Mouse (Mus musculus): ENCODE data around the gene Vax2. TPM values are rescaled to one million over a fixed set of nuclear protein-coding genes. Genes with fewer than 3 reads are reported as not detected.

Gene Vax2
- polyA plus RNA-seq, 1 experiment from 2014 or later = not detected

DNA sequence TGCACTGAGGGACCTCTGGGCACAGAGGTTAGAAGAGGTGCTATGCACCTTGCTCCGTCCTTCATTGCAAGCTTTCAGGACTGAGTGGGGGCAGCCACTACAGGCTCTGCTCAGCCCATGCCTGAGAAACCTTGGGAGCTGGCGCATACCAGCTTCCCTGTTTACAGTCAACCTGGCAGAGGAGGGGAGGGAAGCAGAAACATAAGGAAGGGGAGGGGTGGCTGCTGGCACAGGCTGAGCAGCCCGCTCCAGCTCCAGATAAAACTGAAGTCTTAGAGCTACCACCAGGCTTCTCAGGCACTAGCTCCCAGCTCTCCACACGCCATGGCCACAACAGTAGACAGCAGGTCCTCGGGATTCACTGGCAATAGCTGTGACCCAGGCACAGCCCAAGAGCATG, 31.7 kb downstream of the Vax2 start, which contains the start of gene Atp6v1b1:
Gene Atp6v1b1, plus strand, starts transcription at position 230 of the 400 bp plus-strand sequence.
- no peaks in the 10 kb centered on the region for H3K27me3 ChIP-seq (ENCODE audit: insufficient read depth, low read length)
- H3K9ac ChIP-seq = no peak within 1 kb of the TSS
- H3K9me3 ChIP-seq (ENCODE audit: low read depth, low read length) = no peaks in the 10 kb centered on the region
- TF ChIP-seq CTCF (IDR thresholded peaks at IDR 0.05; ENCODE audit: low read depth) = no peak
- H3K4me2 ChIP-seq = no peak within 1 kb of the TSS
- ATAC-seq (ENCODE audit: insufficient read depth) (no peak), DNase-seq (no peak)
- H3K4me3 ChIP-seq (ENCODE audit: low read depth, low read length) = no peak within 1 kb of the TSS
- H3K4me1 ChIP-seq (ENCODE audit: insufficient read depth) = no peaks in the 10 kb centered on the region
- no peaks in the 10 kb centered on the region for H3K36me3 ChIP-seq (ENCODE audit: insufficient read depth)
- H3K27ac ChIP-seq (ENCODE audit: low read depth) = no peak within 1 kb of the TSS
- WGBS = 53% methylated on average over 5 of the region's 5 CpGs

DNA sequence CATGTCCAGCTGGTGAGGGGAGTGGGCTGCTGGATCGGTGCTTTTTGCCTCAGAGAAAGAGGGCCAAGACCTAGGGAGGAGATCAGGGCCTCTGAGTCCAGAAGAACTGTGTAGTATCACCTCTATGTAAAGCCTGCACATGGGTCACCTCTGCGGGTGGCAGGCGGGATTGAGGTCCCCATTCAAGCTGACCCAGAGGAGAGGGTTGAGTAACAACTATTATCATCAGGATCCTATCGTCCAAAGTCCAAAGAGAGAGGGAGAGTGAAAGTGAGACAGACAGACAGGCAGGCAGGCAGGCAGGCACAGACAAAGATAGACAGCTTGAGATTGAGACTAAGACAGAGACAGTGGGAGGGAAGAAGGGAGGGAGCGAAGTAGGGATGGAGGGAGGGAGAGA, 32.1 kb downstream of the Vax2 start:
- TF ChIP-seq CTCF (IDR thresholded peaks at IDR 0.05; ENCODE audit: low read depth) = no peak
- Histone ChIP-seq H3K9ac (no peak overlapping the region), H3K4me1 (ENCODE audit: insufficient read depth) (no peaks in the 10 kb centered on the region), H3K9me3 (ENCODE audit: low read depth, low read length) (no peaks in the 10 kb centered on the region), H3K27ac (ENCODE audit: low read depth) (no peak overlapping the region), H3K27me3 (ENCODE audit: insufficient read depth, low read length) (no peaks in the 10 kb centered on the region), H3K4me2 (no peak overlapping the region), H3K36me3 (ENCODE audit: insufficient read depth) (no peaks in the 10 kb centered on the region), H3K4me3 (ENCODE audit: low read depth, low read length) (no peak overlapping the region)
- 62% methylated on average over 5 of the region's 5 CpGs for WGBS
- DNase-seq = no peak
- no peak for ATAC-seq (ENCODE audit: insufficient read depth)

DNA sequence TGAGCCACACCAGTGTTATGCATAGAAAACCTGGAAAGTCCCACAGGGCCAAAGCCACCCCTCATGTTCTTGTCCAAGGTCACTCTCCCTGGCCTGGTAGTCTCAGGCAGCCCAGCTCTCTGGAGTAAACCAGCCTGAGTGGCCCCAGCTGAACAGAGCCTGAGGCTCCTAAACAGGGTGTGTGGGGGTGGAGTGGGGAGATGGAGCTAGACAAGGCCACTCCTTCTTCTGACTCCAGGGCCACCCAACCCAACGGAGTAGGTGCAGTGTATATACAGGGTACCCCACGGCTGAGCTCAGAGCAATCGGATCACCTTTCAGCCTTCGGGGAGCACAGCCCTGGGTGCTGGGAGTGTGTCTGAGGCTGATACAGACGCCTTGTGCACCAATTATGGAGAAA, 33.1 kb downstream of the Vax2 start:
- Histone ChIP-seq H3K4me1 (ENCODE audit: insufficient read depth) (no peaks in the 10 kb centered on the region), H3K9ac (no peak overlapping the region), H3K27me3 (ENCODE audit: insufficient read depth, low read length) (no peaks in the 10 kb centered on the region), H3K27ac (ENCODE audit: low read depth) (0 out of 2 replicates have a peak overlapping the region, but pooled peaks have one; percentile 30), H3K4me2 (no peak overlapping the region), H3K9me3 (ENCODE audit: low read depth, low read length) (no peaks in the 10 kb centered on the region), H3K36me3 (ENCODE audit: insufficient read depth) (no peaks in the 10 kb centered on the region), H3K4me3 (ENCODE audit: low read depth, low read length) (no peak overlapping the region)
- ATAC-seq (ENCODE audit: insufficient read depth) (peak; percentile 59; the same call in 1 of the 2 replicates), DNase-seq (no peak)
- 58% methylated on average over 5 of the region's 5 CpGs for WGBS
- no peak for TF ChIP-seq CTCF (IDR thresholded peaks at IDR 0.05; ENCODE audit: low read depth)

DNA sequence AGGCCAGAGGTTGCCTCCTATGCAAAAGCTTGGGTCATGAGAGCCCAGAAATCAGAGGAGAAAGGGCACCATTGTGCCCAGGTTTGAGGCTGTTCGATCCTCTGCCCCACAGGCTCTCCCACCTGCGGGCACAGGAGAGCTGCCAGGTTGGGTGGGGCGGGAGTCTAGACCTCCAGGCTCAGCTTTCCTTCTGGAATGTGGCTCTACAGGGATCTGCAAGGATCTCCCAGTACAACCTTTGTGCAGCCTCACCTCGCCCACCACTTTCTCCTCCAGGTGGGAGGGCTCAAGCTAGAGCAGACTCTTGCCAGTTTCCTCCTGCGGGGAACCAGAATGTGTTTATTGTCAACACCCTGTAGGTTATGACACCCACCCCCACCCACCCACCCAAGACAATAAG, 33.5 kb downstream of the Vax2 start:
- Histone ChIP-seq H3K27ac (ENCODE audit: low read depth) (0 out of 2 replicates have a peak overlapping the region, but pooled peaks have one; percentile 30), H3K4me3 (ENCODE audit: low read depth, low read length) (no peak overlapping the region), H3K36me3 (ENCODE audit: insufficient read depth) (no peaks in the 10 kb centered on the region), H3K27me3 (ENCODE audit: insufficient read depth, low read length) (no peaks in the 10 kb centered on the region), H3K9ac (no peak overlapping the region), H3K4me1 (ENCODE audit: insufficient read depth) (no peaks in the 10 kb centered on the region), H3K4me2 (no peak overlapping the region), H3K9me3 (ENCODE audit: low read depth, low read length) (no peaks in the 10 kb centered on the region)
- WGBS = 33% methylated on average over 5 of the region's 5 CpGs
- ATAC-seq (ENCODE audit: insufficient read depth) (peak; percentile 64), DNase-seq (peak; percentile 47)
- TF ChIP-seq CTCF (IDR thresholded peaks at IDR 0.05; ENCODE audit: low read depth) = no peak

DNA sequence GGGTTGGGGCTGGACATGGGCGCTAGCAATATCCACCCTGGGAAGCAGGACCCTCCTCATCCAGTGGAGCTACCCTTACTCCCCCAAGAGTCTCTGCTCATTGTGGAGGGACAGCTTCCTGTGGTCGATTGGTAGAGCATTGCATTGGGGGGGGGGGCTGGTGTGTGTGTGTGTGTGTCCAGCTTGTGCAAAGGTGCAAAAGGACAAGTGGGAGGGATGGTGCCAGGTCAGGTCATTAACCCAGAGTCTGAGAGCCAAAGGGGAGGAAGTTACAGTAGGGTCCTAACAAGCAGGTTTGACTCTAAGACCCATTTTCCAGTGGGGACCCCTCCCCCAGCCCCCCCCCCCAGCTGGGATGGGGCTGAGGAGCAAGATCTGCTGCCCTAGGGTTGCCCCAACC, 34.4 kb downstream of the Vax2 start:
- H3K27me3 ChIP-seq (ENCODE audit: insufficient read depth, low read length) = 0 out of 2 replicates have a peak, but pooled peaks cover under 1% of the 10 kb centered on the region
- H3K36me3 ChIP-seq (ENCODE audit: insufficient read depth) = no peaks in the 10 kb centered on the region
- DNase-seq (no peak), ATAC-seq (ENCODE audit: insufficient read depth) (no peak)
- H3K4me3 ChIP-seq (ENCODE audit: low read depth, low read length) = no peak overlapping the region
- H3K9me3 ChIP-seq (ENCODE audit: low read depth, low read length) = no peaks in the 10 kb centered on the region
- H3K4me1 ChIP-seq (ENCODE audit: insufficient read depth) = no peaks in the 10 kb centered on the region
- no peak for TF ChIP-seq CTCF (IDR thresholded peaks at IDR 0.05; ENCODE audit: low read depth)
- no peak overlapping the region for H3K4me2 ChIP-seq
- WGBS = 54% methylated on average over 2 of the region's 2 CpGs
- H3K27ac ChIP-seq (ENCODE audit: low read depth) = no peak overlapping the region
- H3K9ac ChIP-seq = no peak overlapping the region

DNA sequence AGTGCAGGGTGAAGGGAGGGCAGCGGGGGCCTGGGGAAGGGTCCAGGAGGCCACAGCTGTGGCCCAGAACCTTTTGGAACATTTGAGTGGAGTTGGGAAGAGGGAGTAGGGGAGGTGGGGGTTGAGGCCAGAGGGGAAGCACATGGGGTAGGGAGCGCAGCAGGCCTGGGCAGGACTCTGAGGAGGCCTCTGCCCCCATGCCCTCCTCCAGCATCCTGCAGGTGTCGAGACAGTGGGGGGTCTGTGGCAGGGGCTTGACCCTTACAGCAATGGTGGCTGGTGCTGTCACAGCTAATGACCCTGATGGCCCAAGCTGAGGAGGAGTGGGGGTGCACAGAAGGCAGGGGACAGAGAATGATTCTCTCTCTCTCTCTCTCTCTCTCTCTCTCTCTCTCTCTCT, 38.2 kb downstream of the Vax2 start:
- WGBS = 49% methylated on average over 3 of the region's 3 CpGs
- Histone ChIP-seq H3K4me3 (ENCODE audit: low read depth, low read length) (no peak overlapping the region), H3K4me1 (ENCODE audit: insufficient read depth) (no peaks in the 10 kb centered on the region)

DNA sequence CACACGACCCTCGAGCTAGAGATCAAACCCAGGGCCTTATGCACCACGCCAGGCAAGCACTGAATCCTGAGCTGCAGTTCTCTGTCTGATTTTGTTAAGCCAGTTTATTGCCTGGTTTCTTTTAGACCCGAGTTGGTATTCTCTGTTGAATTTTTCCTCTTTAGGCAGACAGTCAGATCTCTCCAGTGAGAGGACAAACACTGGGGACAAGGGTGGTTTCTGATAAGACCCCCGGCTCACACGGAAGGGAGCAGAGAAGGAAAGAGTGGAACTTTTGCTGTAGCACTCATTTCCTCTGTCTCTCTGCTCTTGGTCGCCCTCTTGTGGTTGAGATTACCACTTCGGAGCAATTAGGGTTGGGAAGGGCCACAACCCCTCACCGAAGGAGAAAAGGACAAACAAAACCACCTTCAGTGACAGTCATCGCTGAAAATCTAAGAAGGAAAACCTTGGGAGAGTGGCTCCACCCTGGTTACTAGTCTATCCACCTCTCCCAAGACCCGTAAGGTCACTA, 39.2 kb downstream of the Vax2 start:
- WGBS = 7% methylated on average over 11 of the region's 11 CpGs
- H3K9me3 ChIP-seq (ENCODE audit: low read depth, low read length) = no peaks in the 10 kb centered on the region

More for the DNA sequence above, 38.2 kb downstream of the Vax2 start:
- Histone ChIP-seq H3K4me2 (no peak overlapping the region), H3K9me3 (ENCODE audit: low read depth, low read length) (no peaks in the 10 kb centered on the region), H3K9ac (no peak overlapping the region), H3K36me3 (ENCODE audit: insufficient read depth) (no peaks in the 10 kb centered on the region), H3K27me3 (ENCODE audit: insufficient read depth, low read length) (peaks cover 7% of the 10 kb centered on the region; the same call in 1 of the 2 replicates), H3K27ac (ENCODE audit: low read depth) (no peak overlapping the region)
- no peak for DNase-seq
- ATAC-seq (ENCODE audit: insufficient read depth) = no peak
- TF ChIP-seq CTCF (IDR thresholded peaks at IDR 0.05; ENCODE audit: low read depth) = no peak

More for the DNA sequence above, 39.2 kb downstream of the Vax2 start:
- peak; percentile 90 for TF ChIP-seq CTCF (IDR thresholded peaks at IDR 0.05; ENCODE audit: low read depth)
- Histone ChIP-seq H3K36me3 (ENCODE audit: insufficient read depth) (no peaks in the 10 kb centered on the region), H3K27me3 (ENCODE audit: insufficient read depth, low read length) (peaks cover 7% of the 10 kb centered on the region; the same call in 1 of the 2 replicates), H3K4me3 (ENCODE audit: low read depth, low read length) (no peak overlapping the region), H3K27ac (ENCODE audit: low read depth) (no peak overlapping the region), H3K9ac (peak overlapping the region; percentile 34; the same call in 1 of the 2 replicates), H3K4me2 (0 out of 2 replicates have a peak overlapping the region, but pooled peaks have one; percentile 25), H3K4me1 (ENCODE audit: insufficient read depth) (no peaks in the 10 kb centered on the region)
- ATAC-seq (ENCODE audit: insufficient read depth) (0 out of 2 replicates have a peak, but pooled peaks have one; percentile 17), DNase-seq (peak; percentile 84)

Data from lung, embryonic 14.5 days (tissue).